Mouse (Mus musculus) E14TG2a.4 (cell line): Measurements from ENCODE around the gene Gbf1.

Experiments
- CTCF ChIP-seq: conservative IDR thresholded peaks from 2 replicates; pipeline ENCODE4 v1.5.1; 2014; ENCODE audit warnings: low read length
- NANOG ChIP-seq: IDR thresholded peaks from 2 replicates; pipeline ENCODE4 v1.6.1; 2014; ENCODE audit warnings: borderline replicate concordance, low read length, mixed read lengths
- POU5F1 ChIP-seq: IDR thresholded peaks from 2 replicates; pipeline ENCODE4 v1.6.1; 2014; ENCODE audit warnings: low read length, borderline replicate concordance

DNA sequence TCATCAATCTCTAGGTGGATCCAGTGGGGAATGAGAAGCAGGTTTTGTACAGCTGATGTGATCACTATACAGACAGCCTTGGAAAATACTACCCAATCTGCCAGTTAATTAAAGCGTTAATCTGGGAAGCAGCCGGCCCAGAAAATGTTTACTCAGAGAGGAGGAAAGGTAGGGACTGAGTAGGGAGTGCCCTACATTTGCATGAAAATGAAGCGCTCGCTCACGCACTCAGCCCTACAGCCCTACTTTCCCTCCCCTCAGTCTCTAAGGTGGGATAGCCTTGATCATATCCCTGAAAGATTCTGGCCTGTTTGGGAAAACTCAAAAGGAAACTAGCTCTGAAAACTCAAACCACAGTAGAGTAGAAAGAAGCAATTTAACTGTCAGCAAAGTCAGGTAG lies 92.3 kb downstream of the Gbf1 start:
- TF ChIP-seq CTCF, result no peak
- TF ChIP-seq POU5F1, result peak; percentile 83
- no peak for TF ChIP-seq NANOG
